Mouse (Mus musculus) kidney, postnatal 0 days (tissue): ENCODE measurements at regions not wholly inside any gene's neighbourhood (a gene's known extent, or its start where the extent isn't known, plus 50 kb on each side); places are given as distances from the start of the nearest gene placed in this dataset.

Experiments used
- ATAC-seq: fragments of 200-750 bp; cut with Nextera tagmentation; replicated peaks from 2 replicates; pipeline ENCODE4 v1.8.0; 2017; ENCODE audit warnings: low read depth, moderate number of reproducible peaks, moderate TSS enrichment, moderate library complexity; ENCODE audit not compliant: low FRiP score
- DNase-seq: peaks from one replicate; pipeline ENCODE4 v3.0.0-alpha.2; 2016; ENCODE audit warnings: low spot score
- H3K27ac ChIP-seq: fragments of 300-500 bp; sonication (generic); 2 replicates; pipeline ENCODE4 v1.5.1; 2014; ENCODE audit warnings: mild to moderate bottlenecking
- H3K27me3 ChIP-seq: fragments of 300-500 bp; sonication (generic); 2 replicates; pipeline ENCODE4 v1.6.1; 2014; ENCODE audit warnings: low read length, mixed read lengths; ENCODE audit not compliant: insufficient read depth
- H3K36me3 ChIP-seq: fragments of 300-500 bp; sonication (generic); 2 replicates; pipeline ENCODE4 v1.6.1; 2014; ENCODE audit warnings: low read length, mixed read lengths; ENCODE audit not compliant: insufficient read depth
- H3K4me1 ChIP-seq: fragments of 300-500 bp; sonication (generic); replicated peaks from 2 replicates; pipeline ENCODE4 v1.6.1; 2014; ENCODE audit warnings: antibody characterized with exemption, low read length, mixed read lengths; ENCODE audit not compliant: insufficient read depth
- H3K4me2 ChIP-seq: fragments of 300-500 bp; sonication (generic); 2 replicates; pipeline ENCODE4 v1.6.1; 2014; ENCODE audit warnings: mild to moderate bottlenecking, low read length, moderate library complexity, mixed read lengths
- H3K4me3 ChIP-seq: fragments of 300-500 bp; sonication (generic); replicated peaks from 2 replicates; pipeline ENCODE4 v1.5.1; 2014; ENCODE audit warnings: low read depth, low read length
- H3K9ac ChIP-seq: fragments of 300-500 bp; sonication (generic); 2 replicates; pipeline ENCODE4 v1.6.1; 2014; ENCODE audit warnings: low read depth, low read length
- H3K9me3 ChIP-seq: fragments of 300-500 bp; sonication (generic); replicated peaks from 2 replicates; pipeline ENCODE4 v1.6.1; 2016; ENCODE audit warnings: low read length, inconsistent platforms, mixed read lengths
- CTCF ChIP-seq: IDR thresholded peaks from 2 replicates; pipeline ENCODE4 v1.5.1; 2016; ENCODE audit warnings: antibody characterized with exemption, low read depth, mild to moderate bottlenecking, moderate library complexity
- WGBS: fragments of 180-500 bp; shearing (Covaris S2); extraction: QIAGEN DNeasy Blood & Tissue Kit; methylation state at CpG from one replicate; pipeline ENCODE4 v1.1.7; 2014; 5-methylcytosine and 5-hydroxymethylcytosine counted together

GRCm38 (mm10) chr10:104367219-104367618 is 173.4 kb downstream of the Gm4340 start:
- no peak overlapping the region for H3K9ac ChIP-seq
- no peaks in the 10 kb centered on the region for H3K4me1 ChIP-seq
- no peaks in the 10 kb centered on the region for H3K27me3 ChIP-seq
- 83% methylated on average over 2 of the region's 2 CpGs for WGBS
- no peak for DNase-seq
- ATAC-seq = no peak
- no peak overlapping the region for H3K4me3 ChIP-seq
- no peak for TF ChIP-seq CTCF
- no peaks in the 10 kb centered on the region for H3K36me3 ChIP-seq
- H3K4me2 ChIP-seq = no peak overlapping the region
- no peaks in the 10 kb centered on the region for H3K9me3 ChIP-seq
- H3K27ac ChIP-seq = no peak overlapping the region

- no peaks in the 10 kb centered on the region for H3K36me3 ChIP-seq
- 56% methylated on average over 1 of the region's 1 CpGs for WGBS
- H3K27me3 ChIP-seq = no peaks in the 10 kb centered on the region
- H3K4me2 ChIP-seq = no peak overlapping the region
- no peaks in the 10 kb centered on the region for H3K9me3 ChIP-seq
- DNase-seq (no peak), ATAC-seq (no peak)
- H3K9ac ChIP-seq = no peak overlapping the region
- no peak overlapping the region for H3K27ac ChIP-seq
- H3K4me3 ChIP-seq = no peak overlapping the region
- TF ChIP-seq CTCF = no peak
- H3K4me1 ChIP-seq = no peaks in the 10 kb centered on the region
These were observed 180.7 kb downstream of the Gm4340 start for GRCm38 (mm10) chr10:104374567-104374966.

GRCm38 (mm10) chr10:104388254-104388653 is 194.4 kb downstream of the Gm4340 start:
- ATAC-seq = no peak
- WGBS = 65% methylated on average over 2 of the region's 2 CpGs
- no peak overlapping the region for H3K27ac ChIP-seq
- H3K36me3 ChIP-seq = no peaks in the 10 kb centered on the region
- no peak for TF ChIP-seq CTCF
- H3K4me1 ChIP-seq = no peaks in the 10 kb centered on the region
- no peak overlapping the region for H3K4me3 ChIP-seq
- H3K9me3 ChIP-seq = no peaks in the 10 kb centered on the region
- no peaks in the 10 kb centered on the region for H3K27me3 ChIP-seq
- H3K9ac ChIP-seq = no peak overlapping the region
- DNase-seq = no peak
- no peak overlapping the region for H3K4me2 ChIP-seq

- no peaks in the 10 kb centered on the region for H3K27me3 ChIP-seq
- H3K27ac ChIP-seq = no peak overlapping the region
- H3K9ac ChIP-seq = no peak overlapping the region
- no peak overlapping the region for H3K4me2 ChIP-seq
- no peak for TF ChIP-seq CTCF
- ATAC-seq (no peak), DNase-seq (no peak)
- H3K4me3 ChIP-seq = no peak overlapping the region
- H3K36me3 ChIP-seq = no peaks in the 10 kb centered on the region
- H3K4me1 ChIP-seq = no peaks in the 10 kb centered on the region
- WGBS = 24% methylated on average over 1 of the region's 1 CpGs
- H3K9me3 ChIP-seq = no peaks in the 10 kb centered on the region
These were observed 201.9 kb downstream of the Gm4340 start for GRCm38 (mm10) chr10:104395711-104396110.

- WGBS = 70% methylated on average over 4 of the region's 4 CpGs
- H3K9ac ChIP-seq = no peak overlapping the region
- no peak for TF ChIP-seq CTCF
- ATAC-seq = no peak
- no peak overlapping the region for H3K4me2 ChIP-seq
- H3K36me3 ChIP-seq = no peaks in the 10 kb centered on the region
- DNase-seq = no peak
- H3K9me3 ChIP-seq = no peaks in the 10 kb centered on the region
- H3K27ac ChIP-seq = no peak overlapping the region
- no peak overlapping the region for H3K4me3 ChIP-seq
- H3K27me3 ChIP-seq = no peaks in the 10 kb centered on the region
- no peaks in the 10 kb centered on the region for H3K4me1 ChIP-seq
These were observed 214.9 kb downstream of the Gm4340 start for GRCm38 (mm10) chr10:104408751-104409150.

GRCm38 (mm10) chr10:104422541-104422940 is 228.7 kb downstream of the Gm4340 start:
- Histone ChIP-seq H3K4me1 (no peaks in the 10 kb centered on the region), H3K9ac (no peak overlapping the region), H3K9me3 (no peaks in the 10 kb centered on the region), H3K36me3 (no peaks in the 10 kb centered on the region), H3K4me3 (no peak overlapping the region), H3K27ac (no peak overlapping the region), H3K27me3 (no peaks in the 10 kb centered on the region), H3K4me2 (no peak overlapping the region)
- no peak for TF ChIP-seq CTCF
- no peak for DNase-seq
- no peak for ATAC-seq

- no peak overlapping the region for H3K9ac ChIP-seq
- no peak overlapping the region for H3K4me3 ChIP-seq
- no peaks in the 10 kb centered on the region for H3K4me1 ChIP-seq
- H3K36me3 ChIP-seq = no peaks in the 10 kb centered on the region
- no peaks in the 10 kb centered on the region for H3K27me3 ChIP-seq
- ATAC-seq (no peak), DNase-seq (no peak)
- H3K9me3 ChIP-seq = no peaks in the 10 kb centered on the region
- H3K27ac ChIP-seq = no peak overlapping the region
- WGBS = 87% methylated on average over 4 of the region's 4 CpGs
- no peak overlapping the region for H3K4me2 ChIP-seq
- no peak for TF ChIP-seq CTCF
These were observed 229.3 kb downstream of the Gm4340 start for GRCm38 (mm10) chr10:104423161-104423560.
